Mouse (Mus musculus): ENCODE data around the gene Ltk. TPM values are rescaled to one million over a fixed set of nuclear protein-coding genes. Genes with fewer than 3 reads are reported as not detected.

Gene Ltk
- 2.1 and 2.7 TPM in 2 replicates for polyA plus RNA-seq (2015; fragmentation: Nextera tagmentation; extraction: Ambion mirVana)

DNA sequence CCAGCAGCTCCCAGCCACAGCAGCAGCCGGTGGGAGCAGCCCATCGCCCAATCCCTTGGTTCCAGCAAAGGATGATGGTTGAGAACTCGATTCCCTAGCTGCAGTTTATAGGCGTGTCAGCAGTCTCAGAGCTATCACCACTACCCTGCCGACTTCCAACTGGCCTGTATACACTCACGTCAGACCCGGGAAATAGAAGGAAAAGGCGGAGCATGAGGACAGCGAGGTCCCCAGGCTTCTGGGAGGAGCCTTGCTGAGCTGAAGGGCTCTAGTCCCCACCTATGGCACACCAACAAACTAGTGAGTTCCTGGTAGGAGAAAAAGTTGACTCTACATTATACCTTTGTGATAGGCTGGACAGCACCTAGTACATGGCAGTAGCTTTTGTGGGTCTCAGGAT, at the start of gene Ltk:
Gene Ltk, minus strand, starts transcription at position 181 of the 400 bp plus-strand sequence.
- WGBS = 12% methylated on average over 9 of the region's 9 CpGs
- peaks cover 49% of the 10 kb centered on the region for H3K27me3 ChIP-seq (replicated peaks)
- H3K4me1 ChIP-seq = peaks cover 16% of the 10 kb centered on the region
- no peak within 1 kb of the TSS for H3K4me2 ChIP-seq
- H3K9me3 ChIP-seq = no peaks in the 10 kb centered on the region
- H3K36me3 ChIP-seq = peaks cover 7% of the 10 kb centered on the region
- H3K27ac ChIP-seq = no peak within 1 kb of the TSS
- no peak within 1 kb of the TSS for H3K9ac ChIP-seq
- peak; percentile 45 for ATAC-seq (ENCODE audit: insufficient read depth, low FRiP score, low read depth)
- H3K4me3 ChIP-seq (replicated peaks) = no peak within 1 kb of the TSS

DNA sequence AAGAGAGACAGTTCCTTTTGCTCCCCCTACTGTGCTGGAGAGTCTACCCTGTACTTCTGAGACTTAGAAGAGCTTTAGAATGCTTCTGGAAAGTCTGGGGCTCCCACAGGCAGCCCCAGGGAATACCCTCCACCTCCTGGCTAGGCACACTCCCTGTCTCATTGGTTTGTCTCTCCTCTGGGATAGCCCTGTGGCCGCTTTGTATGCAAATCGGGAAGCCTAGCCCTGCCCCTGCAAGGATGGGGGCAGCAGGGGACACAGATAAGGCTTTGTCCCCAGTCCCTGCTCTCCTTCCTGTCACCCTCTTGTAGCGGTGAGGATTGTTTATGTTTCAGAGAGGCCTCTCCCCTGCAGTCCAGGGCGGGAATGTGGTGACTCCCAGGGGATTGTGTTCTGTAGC, 48.6 kb upstream of the Ltk start:
- H3K27ac ChIP-seq = no peak overlapping the region
- H3K9ac ChIP-seq = no peak overlapping the region
- 38% methylated on average over 4 of the region's 4 CpGs for WGBS

DNA sequence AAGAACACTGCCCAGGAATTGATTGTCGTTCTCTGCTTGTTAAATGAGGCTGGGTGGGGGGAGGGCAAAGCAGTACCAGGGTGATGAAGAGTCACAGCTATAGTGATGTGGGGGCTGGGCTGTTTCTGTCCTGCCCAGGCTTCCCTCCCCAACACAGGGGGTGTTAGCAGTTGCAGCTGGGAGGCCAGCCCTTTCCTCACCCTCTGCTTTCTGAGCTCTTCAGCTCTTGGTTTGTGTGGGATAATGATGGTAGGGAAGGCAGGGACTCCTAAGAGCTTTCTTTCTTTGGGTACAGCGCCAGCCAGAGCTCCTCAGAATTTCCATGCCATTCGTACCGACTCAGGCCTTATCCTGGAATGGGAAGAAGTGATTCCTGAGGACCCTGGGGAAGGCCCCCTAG, 48.2 kb upstream of the Ltk start:
- 37% methylated on average over 4 of the region's 4 CpGs for WGBS
- no peak for ATAC-seq (ENCODE audit: insufficient read depth, low FRiP score, low read depth)
- no peak overlapping the region for H3K4me3 ChIP-seq (replicated peaks)
- no peak overlapping the region for H3K27ac ChIP-seq
- H3K4me1 ChIP-seq = peaks cover 12% of the 10 kb centered on the region
- no peaks in the 10 kb centered on the region for H3K9me3 ChIP-seq
- no peaks in the 10 kb centered on the region for H3K27me3 ChIP-seq (replicated peaks)
- H3K9ac ChIP-seq = no peak overlapping the region
- H3K4me2 ChIP-seq = no peak overlapping the region
- H3K36me3 ChIP-seq = peaks cover 17% of the 10 kb centered on the region; the same call in 1 of the 2 replicates

More for the DNA sequence above, 48.6 kb upstream of the Ltk start:
- Histone ChIP-seq H3K27me3 (replicated peaks) (no peaks in the 10 kb centered on the region), H3K9me3 (no peaks in the 10 kb centered on the region), H3K4me2 (no peak overlapping the region), H3K4me3 (replicated peaks) (no peak overlapping the region), H3K36me3 (peaks cover 16% of the 10 kb centered on the region; the same call in 1 of the 2 replicates), H3K4me1 (peaks cover 8% of the 10 kb centered on the region; the same call in 1 of the 2 replicates)
- ATAC-seq (ENCODE audit: insufficient read depth, low FRiP score, low read depth) = no peak

DNA sequence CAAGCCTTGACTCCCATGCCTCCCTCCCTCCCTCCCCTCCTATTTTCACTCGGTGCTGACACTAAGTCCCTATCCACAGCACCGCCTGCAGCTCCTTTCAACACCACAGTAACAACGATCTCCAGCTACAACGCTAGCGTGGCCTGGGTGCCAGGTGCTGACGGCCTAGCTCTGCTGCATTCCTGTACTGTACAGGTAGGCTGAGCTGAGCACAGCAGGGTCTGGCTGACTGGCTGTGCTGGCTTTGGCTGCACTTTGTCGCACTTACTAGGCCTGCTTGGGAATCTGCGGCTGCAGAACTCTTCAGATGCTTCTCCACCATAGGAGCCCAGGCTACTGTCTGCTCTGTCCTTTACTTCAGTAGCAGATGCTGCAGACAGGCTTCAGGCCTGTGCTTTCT, 45.3 kb upstream of the Ltk start:
- Histone ChIP-seq H3K4me3 (replicated peaks) (no peak overlapping the region), H3K27ac (no peak overlapping the region), H3K9me3 (no peaks in the 10 kb centered on the region), H3K4me2 (no peak overlapping the region), H3K4me1 (peaks cover 27% of the 10 kb centered on the region), H3K9ac (no peak overlapping the region), H3K36me3 (peaks cover 17% of the 10 kb centered on the region; the same call in 1 of the 2 replicates), H3K27me3 (replicated peaks) (no peaks in the 10 kb centered on the region)
- 62% methylated on average over 8 of the region's 8 CpGs for WGBS
- no peak for ATAC-seq (ENCODE audit: insufficient read depth, low FRiP score, low read depth)

DNA sequence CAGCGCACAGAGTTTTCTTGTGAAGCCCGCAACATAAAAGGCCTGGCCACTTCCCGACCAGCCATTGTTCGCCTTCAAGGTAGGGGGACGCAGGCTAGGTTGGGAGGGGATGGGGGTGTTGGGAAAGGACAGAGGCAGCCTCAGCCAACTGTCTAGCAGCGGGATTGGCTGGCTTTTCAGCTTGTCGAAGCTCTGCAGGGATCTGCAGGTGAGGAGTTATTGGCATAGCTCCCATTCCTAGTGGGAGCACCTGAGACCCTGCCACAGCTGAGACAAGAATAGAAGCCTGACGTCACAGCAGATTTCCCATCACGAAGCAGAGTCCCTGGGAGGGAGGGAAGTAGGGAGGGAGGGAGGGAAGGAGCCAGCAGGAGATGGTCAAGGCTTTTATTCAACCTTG, 44.5 kb upstream of the Ltk start:
- no peak overlapping the region for H3K9ac ChIP-seq
- no peak overlapping the region for H3K4me3 ChIP-seq (replicated peaks)
- H3K27me3 ChIP-seq (replicated peaks) = no peaks in the 10 kb centered on the region
- no peaks in the 10 kb centered on the region for H3K9me3 ChIP-seq
- no peak overlapping the region for H3K27ac ChIP-seq
- H3K4me1 ChIP-seq = peaks cover 33% of the 10 kb centered on the region
- no peak for ATAC-seq (ENCODE audit: insufficient read depth, low FRiP score, low read depth)
- H3K36me3 ChIP-seq = peaks cover 12% of the 10 kb centered on the region; the same call in 1 of the 2 replicates
- WGBS = 62% methylated on average over 9 of the region's 9 CpGs
- no peak overlapping the region for H3K4me2 ChIP-seq

DNA sequence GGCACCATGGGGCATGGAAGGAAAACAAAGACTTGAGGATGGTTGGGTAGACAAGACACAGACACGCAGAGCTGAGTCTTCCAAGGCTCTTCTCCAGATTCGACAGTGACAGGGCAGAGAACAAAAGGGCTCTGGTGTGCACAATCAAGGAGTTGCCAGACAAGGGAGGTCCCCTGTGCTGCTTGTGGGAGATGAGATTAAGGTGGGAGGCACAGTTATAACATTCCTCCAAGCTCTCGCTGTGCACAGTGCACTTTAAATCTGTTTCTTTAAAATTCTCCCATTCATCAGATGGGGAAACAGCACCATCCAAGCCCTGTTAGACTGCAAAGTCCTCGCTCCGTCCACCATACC, 44.0 kb upstream of the Ltk start:
- 53% methylated on average over 5 of the region's 5 CpGs for WGBS
- H3K27me3 ChIP-seq (replicated peaks) = no peaks in the 10 kb centered on the region
- no peak overlapping the region for H3K4me2 ChIP-seq
- H3K9me3 ChIP-seq = no peaks in the 10 kb centered on the region
- H3K36me3 ChIP-seq = 0 out of 2 replicates have a peak, but pooled peaks cover 10% of the 10 kb centered on the region
- peaks cover 33% of the 10 kb centered on the region for H3K4me1 ChIP-seq
- H3K4me3 ChIP-seq (replicated peaks) = no peak overlapping the region
- no peak overlapping the region for H3K27ac ChIP-seq
- no peak for ATAC-seq (ENCODE audit: insufficient read depth, low FRiP score, low read depth)
- H3K9ac ChIP-seq = no peak overlapping the region

DNA sequence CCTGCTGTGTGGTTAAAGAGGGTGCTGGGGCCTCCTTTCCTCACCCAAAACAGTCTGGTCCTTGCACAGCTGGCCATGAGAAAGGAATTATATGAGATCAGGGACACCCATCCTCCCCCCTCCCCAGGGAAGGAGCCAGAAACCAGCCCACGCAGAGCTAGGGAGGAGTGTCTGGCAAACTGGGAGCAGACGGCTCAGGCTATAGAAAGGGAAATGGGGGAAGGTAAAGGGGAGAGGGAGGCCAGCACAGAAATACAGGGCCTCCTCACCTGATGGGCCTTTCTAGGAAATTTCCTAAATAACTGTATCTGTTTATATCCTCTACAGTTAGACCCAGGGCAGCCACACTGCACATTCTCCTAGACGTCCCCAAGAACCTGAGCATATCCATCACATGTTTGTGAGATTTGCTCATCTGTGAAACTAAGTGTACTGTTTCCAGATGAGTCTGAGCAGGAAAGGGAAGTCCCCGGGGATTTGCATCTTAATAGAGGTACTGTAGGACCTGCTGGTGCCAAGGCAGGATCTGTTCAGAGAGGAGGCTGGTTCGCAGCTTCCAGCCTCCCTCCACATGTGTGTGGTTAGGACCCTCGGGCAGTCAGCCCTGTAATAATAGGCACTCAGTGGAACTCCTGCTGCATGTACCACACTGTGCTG, 43.5 kb upstream of the Ltk start:
- Histone ChIP-seq H3K9ac (no peak overlapping the region), H3K9me3 (no peaks in the 10 kb centered on the region), H3K4me2 (no peak overlapping the region), H3K27ac (peak overlapping the region; percentile 49; the same call in 1 of the 2 replicates), H3K27me3 (replicated peaks) (no peaks in the 10 kb centered on the region), H3K36me3 (0 out of 2 replicates have a peak, but pooled peaks cover 10% of the 10 kb centered on the region), H3K4me1 (peaks cover 33% of the 10 kb centered on the region), H3K4me3 (replicated peaks) (no peak overlapping the region)
- no peak for ATAC-seq (ENCODE audit: insufficient read depth, low FRiP score, low read depth)
- 53% methylated on average over 6 of the region's 6 CpGs for WGBS

DNA sequence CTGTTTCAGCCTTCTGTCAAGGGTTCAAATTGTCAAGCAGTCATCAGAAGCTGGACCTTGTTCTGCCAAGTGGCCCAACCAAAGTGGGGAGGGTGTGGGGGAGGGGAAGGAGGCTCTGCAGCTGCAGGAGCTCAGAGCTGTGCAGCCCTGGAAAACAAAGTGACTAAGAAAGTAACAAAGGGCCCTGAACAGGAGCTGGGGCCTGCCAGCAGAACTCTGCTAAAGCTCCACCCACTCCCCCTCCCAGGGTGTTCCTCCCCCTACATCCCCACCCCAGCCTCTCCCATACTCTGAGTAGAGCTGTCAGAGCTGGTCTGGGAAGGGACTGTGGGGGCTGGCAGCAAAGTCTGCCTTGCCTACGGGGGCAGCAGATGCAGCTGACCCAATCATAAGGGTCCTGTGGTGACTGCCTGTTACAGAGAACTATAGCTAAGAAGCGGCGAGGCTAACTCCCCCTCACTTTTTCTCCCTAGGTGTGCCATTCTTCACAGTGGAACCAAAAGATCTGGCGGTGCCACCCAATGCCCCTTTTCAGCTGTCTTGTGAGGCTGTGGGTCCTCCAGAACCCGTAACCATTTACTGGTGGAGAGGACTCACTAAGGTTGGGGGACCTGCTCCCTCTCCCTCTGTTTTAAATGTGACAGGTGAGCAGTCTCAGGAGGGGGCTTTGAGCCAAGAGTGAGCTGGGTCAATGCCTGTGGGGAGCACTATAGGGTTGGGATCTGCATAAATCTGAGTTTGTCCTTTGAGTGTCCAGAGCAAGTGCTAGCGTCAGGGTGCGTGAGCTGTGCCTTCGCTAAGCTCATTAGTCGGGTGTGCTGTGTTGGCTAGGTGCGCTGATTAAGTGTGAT, 42.8 kb upstream of the Ltk start:
- peak; percentile 78 for ATAC-seq (ENCODE audit: insufficient read depth, low FRiP score, low read depth)
- H3K27ac ChIP-seq = peak overlapping the region; percentile 49

DNA sequence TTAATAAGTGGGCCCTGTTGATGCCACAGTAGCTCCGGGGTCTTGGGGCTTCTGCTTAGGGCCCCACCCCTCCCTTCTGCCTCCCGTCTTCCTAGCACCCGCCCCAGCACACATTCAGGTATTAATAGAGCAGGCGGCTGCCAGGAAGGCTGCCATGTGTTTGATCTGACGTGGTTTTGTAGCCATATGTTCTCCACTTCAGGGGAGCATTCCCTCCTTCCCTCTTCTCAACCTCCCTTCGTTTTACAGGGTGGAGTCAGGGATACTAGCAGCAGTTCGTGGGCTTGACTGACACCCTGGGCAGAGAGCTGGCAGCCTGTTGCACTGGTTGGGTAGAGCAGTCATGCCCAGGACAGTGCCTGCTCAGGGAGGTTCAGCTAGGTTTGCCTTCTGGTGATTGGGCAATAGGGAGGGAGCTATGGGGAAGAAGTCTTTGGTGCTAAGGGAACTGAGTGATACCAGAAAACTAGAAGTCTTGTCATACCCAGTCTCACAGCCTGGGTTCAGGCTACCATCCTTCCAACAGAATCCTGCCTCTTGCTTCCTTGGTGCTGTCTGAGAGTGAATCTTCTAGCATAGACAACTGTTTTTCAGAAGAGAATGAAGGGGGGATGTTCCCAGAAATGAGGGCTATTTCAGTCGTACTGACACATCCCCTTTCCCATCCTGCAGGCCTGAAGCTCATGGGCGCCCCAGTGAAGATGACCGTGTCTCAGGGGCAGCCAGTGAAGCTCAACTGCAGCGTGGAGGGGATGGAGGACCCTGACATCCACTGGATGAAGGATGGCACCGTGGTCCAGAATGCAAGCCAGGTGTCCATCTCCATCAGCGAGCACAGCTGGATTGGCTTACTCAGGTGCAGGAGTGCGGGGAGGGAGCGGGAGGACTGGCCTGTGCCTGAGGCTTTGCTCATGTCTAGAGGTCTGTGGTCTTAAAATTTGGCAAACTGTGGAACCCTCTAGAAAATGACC, 40.9 kb upstream of the Ltk start:
- 56% methylated on average over 15 of the region's 15 CpGs for WGBS
- Histone ChIP-seq H3K27ac (peak overlapping the region; percentile 57; the same call in 1 of the 2 replicates), H3K4me2 (peak overlapping the region; percentile 82), H3K4me3 (replicated peaks) (peak overlapping the region; percentile 88), H3K9me3 (no peaks in the 10 kb centered on the region), H3K36me3 (0 out of 2 replicates have a peak, but pooled peaks cover 10% of the 10 kb centered on the region), H3K27me3 (replicated peaks) (peaks cover 6% of the 10 kb centered on the region; the same call in 1 of the 2 replicates), H3K4me1 (peaks cover 37% of the 10 kb centered on the region), H3K9ac (no peak overlapping the region)
- no peak for ATAC-seq (ENCODE audit: insufficient read depth, low FRiP score, low read depth)

More for the DNA sequence above, 42.8 kb upstream of the Ltk start:
- Histone ChIP-seq H3K36me3 (0 out of 2 replicates have a peak, but pooled peaks cover 10% of the 10 kb centered on the region), H3K9ac (no peak overlapping the region), H3K27me3 (replicated peaks) (no peaks in the 10 kb centered on the region), H3K9me3 (no peaks in the 10 kb centered on the region), H3K4me1 (peaks cover 37% of the 10 kb centered on the region), H3K4me3 (replicated peaks) (no peak overlapping the region), H3K4me2 (peak overlapping the region; percentile 28; the same call in 1 of the 2 replicates)
- 53% methylated on average over 10 of the region's 10 CpGs for WGBS

DNA sequence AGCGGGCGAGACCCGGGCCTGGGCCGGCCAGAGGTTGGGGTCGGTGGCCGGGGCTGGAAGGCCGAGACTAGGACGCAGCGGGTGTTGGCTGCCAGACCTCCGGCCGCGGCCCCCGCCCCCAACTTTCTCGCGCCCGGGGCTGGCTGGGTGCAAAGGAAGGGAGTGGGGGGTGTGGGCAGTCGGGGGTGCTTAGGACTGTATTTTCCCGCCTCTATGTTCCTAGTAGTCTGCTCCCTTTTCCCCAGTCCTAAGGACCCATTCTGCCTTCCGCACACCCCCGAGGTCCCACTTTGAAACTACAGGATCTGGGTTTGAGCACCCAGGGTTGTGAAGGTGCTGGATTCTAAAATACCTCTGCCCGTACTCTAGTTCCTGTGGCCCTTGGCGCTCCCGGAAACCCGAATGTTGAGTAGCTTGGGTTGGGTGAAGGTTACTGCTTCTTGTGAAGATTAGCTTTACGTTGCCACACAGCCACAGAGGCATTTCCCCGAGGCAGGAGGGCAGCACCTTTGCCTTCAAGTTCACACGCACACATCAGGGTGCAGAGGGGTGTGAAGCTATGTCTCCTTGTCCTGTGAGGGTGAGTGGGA, 39.8 kb upstream of the Ltk start:
- H3K4me3 ChIP-seq (replicated peaks) = peak overlapping the region; percentile 88
- H3K27me3 ChIP-seq (replicated peaks) = peaks cover 6% of the 10 kb centered on the region; the same call in 1 of the 2 replicates
- peak overlapping the region; percentile 57 for H3K27ac ChIP-seq
- peak overlapping the region; percentile 82 for H3K4me2 ChIP-seq
- 0 out of 2 replicates have a peak, but pooled peaks cover 10% of the 10 kb centered on the region for H3K36me3 ChIP-seq
- peaks cover 34% of the 10 kb centered on the region for H3K4me1 ChIP-seq
- WGBS = under 1% methylated on average over 27 of the region's 27 CpGs
- H3K9me3 ChIP-seq = no peaks in the 10 kb centered on the region
- peak overlapping the region; percentile 80 for H3K9ac ChIP-seq
- no peak for ATAC-seq (ENCODE audit: insufficient read depth, low FRiP score, low read depth)

All from stomach, embryonic 15.5 days (tissue).